Mouse (Mus musculus) heart, postnatal 0 days (tissue): ENCODE results near the gene Mcrip1. TPM values are rescaled to one million over a fixed set of nuclear protein-coding genes. Genes with fewer than 3 reads are reported as not detected.
"Not testable (repeated sequence)": the region's sequence is repeated elsewhere in the genome, so short reads cannot be mapped to it uniquely, and the experiment has no call there.

ENCODE experiments used
- ATAC-seq: fragments of 200-750 bp; cut with Nextera tagmentation; 2 replicates; pipeline ENCODE4 v1.8.0; 2017; ENCODE audit warnings: low read depth, moderate number of reproducible peaks, moderate library complexity; ENCODE audit not compliant: insufficient read depth
- DNase-seq: peaks from one replicate; pipeline ENCODE4 v3.0.0-alpha.2; 2016; ENCODE audit warnings: low spot score
- H3K27ac ChIP-seq: fragments of 300-500 bp; sonication (generic); 2 replicates; pipeline ENCODE4 v1.5.1; 2014; ENCODE audit warnings: low read depth, mild to moderate bottlenecking
- H3K27me3 ChIP-seq: fragments of 300-500 bp; sonication (generic); 2 replicates; pipeline ENCODE4 v1.6.1; 2014; ENCODE audit warnings: low read length, mixed read lengths; ENCODE audit not compliant: control insufficient read depth, insufficient read depth
- H3K36me3 ChIP-seq: fragments of 300-500 bp; sonication (generic); replicated peaks from 2 replicates; pipeline ENCODE4 v1.6.1; 2014; ENCODE audit warnings: low read length, mixed read lengths; ENCODE audit not compliant: control insufficient read depth, insufficient read depth
- H3K4me1 ChIP-seq: fragments of 300-500 bp; sonication (generic); 2 replicates; pipeline ENCODE4 v1.6.1; 2014; ENCODE audit warnings: antibody characterized with exemption; ENCODE audit not compliant: control insufficient read depth, insufficient read depth
- H3K4me2 ChIP-seq: fragments of 300-500 bp; sonication (generic); 2 replicates; pipeline ENCODE4 v1.6.1; 2014; ENCODE audit warnings: low read depth, mild to moderate bottlenecking, low read length, moderate library complexity
- H3K4me3 ChIP-seq: fragments of 300-500 bp; sonication (generic); 2 replicates; pipeline ENCODE4 v1.5.1; 2014; ENCODE audit warnings: low read depth, low read length
- H3K9ac ChIP-seq: fragments of 300-500 bp; sonication (generic); replicated peaks from 2 replicates; pipeline ENCODE4 v1.6.1; 2014; ENCODE audit warnings: low read depth, low read length, mixed read lengths
- H3K9me3 ChIP-seq: fragments of 300-500 bp; sonication (generic); replicated peaks from 2 replicates; pipeline ENCODE4 v1.6.1; 2016; ENCODE audit warnings: low read length; ENCODE audit not compliant: control insufficient read depth
- CTCF ChIP-seq: IDR thresholded peaks from 2 replicates; pipeline ENCODE4 v1.5.1; 2016; ENCODE audit warnings: antibody characterized with exemption, control low read depth, low read depth
- EP300 ChIP-seq: IDR thresholded peaks from 2 replicates; pipeline ENCODE4 v1.6.1; 2016; ENCODE audit warnings: antibody characterized with exemption, low read depth
- WGBS: fragments of 180-500 bp; shearing (Covaris S2); extraction: QIAGEN DNeasy Blood & Tissue Kit; methylation state at CpG from one replicate; pipeline ENCODE4 v1.1.7; 2014; 5-methylcytosine and 5-hydroxymethylcytosine counted together
- polyA plus RNA-seq: library from polyadenylated mRNA; unstranded; fragments of >200 nt; fragmentation: Nextera tagmentation; extraction: Ambion mirVana; gene quantifications from 2 replicates; pipeline ENCODE4 v1.2.1, GENCODE M21; 2015
- total RNA-seq: library from RNA; depleted of rRNA; stranded (reverse); fragments of >200 nt; gene quantifications from 2 replicates; pipeline ENCODE4 v1.2.3, GENCODE M21; 2014; ENCODE audit warnings: low replicate concordance

Mcrip1 gene
- total and polyA plus RNA-seq, 2 experiments from 2014 or later = 93.5 to 138 TPM

- Histone ChIP-seq H3K27me3 (no peaks in the 10 kb centered on the region), H3K36me3 (peaks cover 88% of the 10 kb centered on the region), H3K9ac (no peak overlapping the region), H3K27ac (no peak overlapping the region), H3K4me3 (no peak overlapping the region), H3K4me1 (no peaks in the 10 kb centered on the region), H3K4me2 (no peak overlapping the region), H3K9me3 (no peaks in the 10 kb centered on the region)
- WGBS = 78% methylated on average over 6 of the region's 6 CpGs
- TF ChIP-seq EP300 (no peak), CTCF (no peak)
- no peak for DNase-seq
- ATAC-seq = no peak
Observed at GRCm38 (mm10) chr11:120588531-120588930, 39.0 kb upstream of the Mcrip1 start.

DNA sequence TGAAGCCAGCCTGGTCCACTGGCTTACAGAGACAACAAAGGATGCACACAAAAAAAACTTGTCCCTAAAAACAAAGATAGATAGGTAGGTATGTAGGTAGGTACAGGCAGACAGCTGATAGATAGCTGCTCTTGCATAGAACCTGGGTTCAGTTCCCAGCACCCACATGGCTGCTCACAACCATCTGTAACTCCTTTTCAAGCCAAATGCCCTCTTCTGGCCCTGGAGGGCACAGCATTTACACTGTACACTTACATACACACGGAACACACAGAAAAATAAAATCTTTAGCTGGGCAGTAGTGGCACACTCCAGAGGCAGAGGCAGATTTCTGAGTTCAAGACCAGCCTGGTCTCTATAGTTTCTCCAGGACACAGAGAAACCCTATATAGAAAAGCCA is 34.4 kb upstream of the Mcrip1 start:
- Histone ChIP-seq H3K36me3 (peaks cover 51% of the 10 kb centered on the region), H3K27me3 (no peaks in the 10 kb centered on the region), H3K27ac (no peak overlapping the region), H3K9me3 (no peaks in the 10 kb centered on the region), H3K4me3 (no peak overlapping the region), H3K4me2 (no peak overlapping the region), H3K9ac (no peak overlapping the region), H3K4me1 (peaks cover 22% of the 10 kb centered on the region)
- no peak for TF ChIP-seq EP300
- TF ChIP-seq CTCF = no peak
- 90% methylated on average over 1 of the region's 1 CpGs for WGBS
- ATAC-seq (no peak), DNase-seq (no peak)

DNA sequence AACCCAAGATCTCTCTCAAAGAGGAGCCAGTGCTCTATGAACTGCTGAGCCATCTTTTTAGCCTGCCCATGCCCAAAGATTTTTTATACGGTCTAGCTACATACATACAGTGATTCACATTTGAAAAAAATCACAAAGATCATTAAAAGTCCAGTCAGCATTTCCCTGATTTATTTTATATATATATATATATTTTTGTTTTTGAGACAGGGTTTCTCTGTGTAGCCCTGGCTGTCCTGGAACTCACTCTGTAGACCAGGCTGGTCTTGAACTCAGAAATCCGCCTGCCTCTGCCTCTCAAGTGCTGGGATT is 33.4 kb upstream of the Mcrip1 start:
- not testable (repeated sequence) for H3K4me2 ChIP-seq, H3K9ac ChIP-seq, H3K27me3 ChIP-seq, DNase-seq, ATAC-seq, H3K9me3 ChIP-seq, H3K27ac ChIP-seq, H3K4me3 ChIP-seq
- H3K4me1 ChIP-seq = peaks cover 22% of the 10 kb centered on the region
- peaks cover 51% of the 10 kb centered on the region for H3K36me3 ChIP-seq
- WGBS = 93% methylated on average over 2 of the region's 2 CpGs

GRCm38 (mm10) chr11:120582268-120582981 is 32.9 kb upstream of the Mcrip1 start:
- TF ChIP-seq CTCF (peak; percentile 42), EP300 (no peak)
- ATAC-seq (no peak), DNase-seq (no peak)
- Histone ChIP-seq H3K9ac (0 out of 2 replicates have a peak overlapping the region, but pooled peaks have one; percentile 88), H3K4me2 (peak overlapping the region; percentile 90), H3K9me3 (no peaks in the 10 kb centered on the region), H3K36me3 (peaks cover 51% of the 10 kb centered on the region), H3K27ac (peak overlapping the region; percentile 91), H3K27me3 (no peaks in the 10 kb centered on the region), H3K4me3 (peak overlapping the region; percentile 69), H3K4me1 (peaks cover 22% of the 10 kb centered on the region)
- WGBS = 80% methylated on average over 8 of the region's 8 CpGs

GRCm38 (mm10) chr11:120581490-120582267 is 32.2 kb upstream of the Mcrip1 start, which contains the start of gene Arhgdia:
TSS of gene Arhgdia (minus strand) at chr11:120581624.
- ATAC-seq = peak; percentile 77
- TF ChIP-seq EP300 (no peak), CTCF (peak; percentile 38)
- WGBS = 5% methylated on average over 67 of the region's 75 CpGs

More at GRCm38 (mm10) chr11:120581490-120582267, 32.2 kb upstream of the Mcrip1 start, which contains the start of gene Arhgdia:
- no peaks in the 10 kb centered on the region for H3K9me3 ChIP-seq
- no peaks in the 10 kb centered on the region for H3K27me3 ChIP-seq
- H3K4me2 ChIP-seq = peak within 1 kb of the TSS; percentile 90
- H3K4me3 ChIP-seq = peak within 1 kb of the TSS; percentile 69
- H3K36me3 ChIP-seq = peaks cover 47% of the 10 kb centered on the region
- peak within 1 kb of the TSS; percentile 91 for H3K27ac ChIP-seq
- peaks cover 22% of the 10 kb centered on the region for H3K4me1 ChIP-seq
- DNase-seq = peak; percentile 79
- peak within 1 kb of the TSS; percentile 88 for H3K9ac ChIP-seq
